8 mouse cellular contexts compared by ENCODE assay signal in genomic region chr6:72389471-72389940, GRCm38 (mm10). TPM values are rescaled to one million over a fixed set of nuclear protein-coding genes. Genes with fewer than 3 reads are reported as not detected.
DNase-seq lines count a peak whose midpoint lies in the region; ATAC-seq and TF ChIP-seq lines count a peak whose summit lies in the region.

No protein-coding gene starts in this region.

- peak; percentile 58 for DNase-seq in adrenal gland, postnatal 10 days
- no peak for DNase-seq in adrenal gland, adult 8-10 months
- no peak for DNase-seq in lung, postnatal 14 days
- peak; percentile 56 for DNase-seq in kidney, postnatal 0 days (ENCODE audit: low spot score)
- DNase-seq in embryo, embryonic 9.5 days (ENCODE audit: extremely low spot score) = no peak

- no peaks in the 10 kb centered on the region for H3K27me3 ChIP-seq in lung, embryonic 15.5 days
- H3K27me3 ChIP-seq in embryonic facial prominence, embryonic 13.5 days = no peaks in the 10 kb centered on the region
- no peaks in the 10 kb centered on the region for H3K27me3 ChIP-seq in kidney, postnatal 0 days (ENCODE audit: insufficient read depth, low read length)
- H3K27me3 ChIP-seq in midbrain, embryonic 13.5 days = peaks cover 12% of the 10 kb centered on the region

- H3K9ac ChIP-seq in lung, embryonic 15.5 days = peak overlapping the region; percentile 67
- H3K9ac ChIP-seq in embryonic facial prominence, embryonic 13.5 days = peak overlapping the region; percentile 83
- H3K9ac ChIP-seq in kidney, postnatal 0 days (ENCODE audit: low read depth, low read length) = peak overlapping the region; percentile 83
- peak overlapping the region; percentile 15 for H3K9ac ChIP-seq in midbrain, embryonic 13.5 days (replicated peaks)

- no peaks in the 10 kb centered on the region for H3K9me3 ChIP-seq in lung, embryonic 15.5 days
- no peaks in the 10 kb centered on the region for H3K9me3 ChIP-seq in embryonic facial prominence, embryonic 13.5 days
- H3K9me3 ChIP-seq in kidney, postnatal 0 days (replicated peaks; ENCODE audit: low read length) = no peaks in the 10 kb centered on the region
- H3K9me3 ChIP-seq in midbrain, embryonic 13.5 days = no peaks in the 10 kb centered on the region

- WGBS in lung, embryonic 15.5 days = 7% methylated on average over 13 of the region's 13 CpGs
- 23% methylated on average over 13 of the region's 13 CpGs for WGBS in embryonic facial prominence, embryonic 13.5 days
- 8% methylated on average over 13 of the region's 13 CpGs for whole genome bisulfite sequencing in kidney, postnatal 0 days
- 35% methylated on average over 13 of the region's 13 CpGs for WGBS in midbrain, embryonic 13.5 days

- no peak for TF ChIP-seq CTCF in kidney, postnatal 0 days (IDR thresholded peaks at IDR 0.05; ENCODE audit: low read depth)

- ATAC-seq in lung, embryonic 15.5 days (ENCODE audit: borderline replicate concordance, extremely low read depth, low FRiP score, low TSS enrichment) = peak; percentile 56; the same call in 1 of the 2 replicates
- no peak for ATAC-seq in embryonic facial prominence, embryonic 13.5 days (ENCODE audit: insufficient number of reproducible peaks, insufficient read depth, low FRiP score, low TSS enrichment, low read depth)
- ATAC-seq in kidney, postnatal 0 days (replicated peaks; ENCODE audit: low FRiP score, low read depth) = peak; percentile 11; the same call in 1 of the 2 replicates
- ATAC-seq in midbrain, embryonic 13.5 days = peak; percentile 43; the same call in 1 of the 2 replicates

- H3K4me3 ChIP-seq in lung, embryonic 15.5 days = peak overlapping the region; percentile 60
- H3K4me3 ChIP-seq in embryonic facial prominence, embryonic 13.5 days = peak overlapping the region; percentile 62
- peak overlapping the region; percentile 57 for H3K4me3 ChIP-seq in kidney, postnatal 0 days (replicated peaks; ENCODE audit: low read depth, low read length)
- H3K4me3 ChIP-seq in midbrain, embryonic 13.5 days (replicated peaks) = peak overlapping the region; percentile 28

- H3K4me1 ChIP-seq in lung, embryonic 15.5 days = peaks cover 34% of the 10 kb centered on the region
- H3K4me1 ChIP-seq in embryonic facial prominence, embryonic 13.5 days = peaks cover 27% of the 10 kb centered on the region
- peaks cover 27% of the 10 kb centered on the region; the same call in 1 of the 2 replicates for H3K4me1 ChIP-seq in kidney, postnatal 0 days (replicated peaks; ENCODE audit: insufficient read depth, low read length)
- H3K4me1 ChIP-seq in midbrain, embryonic 13.5 days (replicated peaks) = peaks cover 12% of the 10 kb centered on the region

- H3K27ac ChIP-seq in lung, embryonic 15.5 days = peak overlapping the region; percentile 98
- peak overlapping the region; percentile 94 for H3K27ac ChIP-seq in embryonic facial prominence, embryonic 13.5 days
- H3K27ac ChIP-seq in kidney, postnatal 0 days = peak overlapping the region; percentile 99
- no peak overlapping the region for H3K27ac ChIP-seq in midbrain, embryonic 13.5 days

- peaks cover 26% of the 10 kb centered on the region for H3K36me3 ChIP-seq in lung, embryonic 15.5 days
- peaks cover 26% of the 10 kb centered on the region for H3K36me3 ChIP-seq in embryonic facial prominence, embryonic 13.5 days
- H3K36me3 ChIP-seq in kidney, postnatal 0 days (ENCODE audit: insufficient read depth, low read length) = peaks cover 7% of the 10 kb centered on the region
- H3K36me3 ChIP-seq in midbrain, embryonic 13.5 days = no peaks in the 10 kb centered on the region

- peak overlapping the region; percentile 72 for H3K4me2 ChIP-seq in lung, embryonic 15.5 days
- peak overlapping the region; percentile 77 for H3K4me2 ChIP-seq in embryonic facial prominence, embryonic 13.5 days
- peak overlapping the region; percentile 71 for H3K4me2 ChIP-seq in kidney, postnatal 0 days (ENCODE audit: low read length)
- H3K4me2 ChIP-seq in midbrain, embryonic 13.5 days (replicated peaks) = peak overlapping the region; percentile 50

RNA-seq across cellular contexts. Expression of gene Vamp8, which starts 1.0 kb away (rescaled TPM):
- total RNA-seq in adrenal gland, postnatal 10 days (2021) = 100 to 1,000 TPM; 109 to 123 TPM
- 100 to 1,000 TPM; 142 to 179 (median 157) TPM for total RNA-seq in adrenal gland, adult 8-10 months (2022)
- polyA plus RNA-seq in lung, embryonic 15.5 days (2015; fragmentation: Nextera tagmentation; extraction: Ambion mirVana) = 179 and 194 TPM in 2 replicates
- polyA plus RNA-seq in embryonic facial prominence, embryonic 13.5 days (2015; fragmentation: Nextera tagmentation; extraction: Ambion mirVana) = 130 and 135 TPM in 2 replicates
- 228 and 241 TPM in 2 replicates for polyA plus RNA-seq in kidney, postnatal 0 days (2015; fragmentation: Nextera tagmentation; extraction: Ambion mirVana)
- polyA plus RNA-seq in midbrain, embryonic 13.5 days (2015; fragmentation: Nextera tagmentation; extraction: Ambion mirVana) = 21.7 and 21.9 TPM in 2 replicates

RNA-seq across cellular contexts. Expression of gene Vamp5, which starts 9.2 kb away (rescaled TPM):
- 10 to 100 TPM; 25.2 to 46.6 TPM for total RNA-seq in adrenal gland, postnatal 10 days (2021)
- total RNA-seq in adrenal gland, adult 8-10 months (2022) = 10 to 100 TPM; 37.2 to 56.4 (median 40.4) TPM
- 34.5 and 37.5 TPM in 2 replicates for polyA plus RNA-seq in lung, embryonic 15.5 days (2015; fragmentation: Nextera tagmentation; extraction: Ambion mirVana)
- 19.7 and 20.6 TPM in 2 replicates for polyA plus RNA-seq in embryonic facial prominence, embryonic 13.5 days (2015; fragmentation: Nextera tagmentation; extraction: Ambion mirVana)
- polyA plus RNA-seq in kidney, postnatal 0 days (2015; fragmentation: Nextera tagmentation; extraction: Ambion mirVana) = 45.6 and 50.1 TPM in 2 replicates
- 14.5 and 15.9 TPM in 2 replicates for polyA plus RNA-seq in midbrain, embryonic 13.5 days (2015; fragmentation: Nextera tagmentation; extraction: Ambion mirVana)

RNA-seq across cellular contexts. Expression of gene Rnf181, which starts 22.8 kb away (rescaled TPM):
- 100 to 1,000 TPM; 176 to 188 TPM for total RNA-seq in adrenal gland, postnatal 10 days (2021)
- total RNA-seq in adrenal gland, adult 8-10 months (2022) = 100 to 1,000 TPM; 330 to 558 (median 451) TPM
- 130 and 137 TPM in 2 replicates for polyA plus RNA-seq in lung, embryonic 15.5 days (2015; fragmentation: Nextera tagmentation; extraction: Ambion mirVana)
- polyA plus RNA-seq in embryonic facial prominence, embryonic 13.5 days (2015; fragmentation: Nextera tagmentation; extraction: Ambion mirVana) = 94.5 and 110 TPM in 2 replicates
- 150 and 164 TPM in 2 replicates for polyA plus RNA-seq in kidney, postnatal 0 days (2015; fragmentation: Nextera tagmentation; extraction: Ambion mirVana)
- 127 and 132 TPM in 2 replicates for polyA plus RNA-seq in midbrain, embryonic 13.5 days (2015; fragmentation: Nextera tagmentation; extraction: Ambion mirVana)

RNA-seq across cellular contexts. Expression of gene Ggcx, which starts 24.6 kb away (rescaled TPM):
- total RNA-seq in adrenal gland, postnatal 10 days (2021) = 10 to 100 TPM; 42.4 to 42.7 TPM
- total RNA-seq in adrenal gland, adult 8-10 months (2022) = 10 to 100 TPM; 58.6 to 91.3 (median 75.3) TPM
- polyA plus RNA-seq in lung, embryonic 15.5 days (2015; fragmentation: Nextera tagmentation; extraction: Ambion mirVana) = 36.5 and 40.0 TPM in 2 replicates
- 39.1 and 41.5 TPM in 2 replicates for polyA plus RNA-seq in embryonic facial prominence, embryonic 13.5 days (2015; fragmentation: Nextera tagmentation; extraction: Ambion mirVana)
- 19.1 and 21.7 TPM in 2 replicates for polyA plus RNA-seq in kidney, postnatal 0 days (2015; fragmentation: Nextera tagmentation; extraction: Ambion mirVana)
- polyA plus RNA-seq in midbrain, embryonic 13.5 days (2015; fragmentation: Nextera tagmentation; extraction: Ambion mirVana) = 14.4 and 18.7 TPM in 2 replicates

RNA-seq across cellular contexts. Expression of gene Tmem150a, which starts 34.3 kb away (rescaled TPM):
- total RNA-seq in adrenal gland, postnatal 10 days (2021) = 10 to 100 TPM; 27.8 to 27.9 TPM
- 10 to 100 TPM; 20.0 to 37.7 (median 28.2) TPM for total RNA-seq in adrenal gland, adult 8-10 months (2022)
- polyA plus RNA-seq in lung, embryonic 15.5 days (2015; fragmentation: Nextera tagmentation; extraction: Ambion mirVana) = 12.1 and 12.2 TPM in 2 replicates
- 10.8 and 11.1 TPM in 2 replicates for polyA plus RNA-seq in embryonic facial prominence, embryonic 13.5 days (2015; fragmentation: Nextera tagmentation; extraction: Ambion mirVana)
- 50.5 and 50.6 TPM in 2 replicates for polyA plus RNA-seq in kidney, postnatal 0 days (2015; fragmentation: Nextera tagmentation; extraction: Ambion mirVana)
- 10.3 and 11.5 TPM in 2 replicates for polyA plus RNA-seq in midbrain, embryonic 13.5 days (2015; fragmentation: Nextera tagmentation; extraction: Ambion mirVana)

Comparison
In these comparisons a context has a peak if more than half of its experiments do, and no peak if none do; other contexts are left out.
1. DNase-seq: peak in adrenal gland, postnatal 10 days (single experiment) and kidney, postnatal 0 days (single experiment); none in adrenal gland, adult 8-10 months (single experiment), lung, postnatal 14 days (single experiment) and embryo, embryonic 9.5 days (single experiment).
2. H3K9ac ChIP-seq: peak in every context shown above with its lines; median percentile 83 in embryonic facial prominence, embryonic 13.5 days; 83 in kidney, postnatal 0 days; 67 in lung, embryonic 15.5 days; 15 in midbrain, embryonic 13.5 days.
3. Peak in every context shown above with its lines, with median percentiles within 50 percentile points of each other: H3K4me2 ChIP-seq and H3K4me3 ChIP-seq.